Comparison of ENCODE assay signal across 8 mouse cellular contexts in genomic region chr2:20969201-20970200, GRCm38 (mm10). TPM values are rescaled to one million over a fixed set of nuclear protein-coding genes. Genes with fewer than 3 reads are reported as not detected.
DNase-seq lines count a peak whose midpoint lies in the region; ATAC-seq and TF ChIP-seq lines count a peak whose summit lies in the region.

No protein-coding gene starts in this region.

- H3K4me2 ChIP-seq in heart, embryonic 11.5 days, result peak overlapping the region; percentile 84
- H3K4me2 ChIP-seq in kidney, embryonic 16.5 days (replicated peaks; ENCODE audit: low read depth, low read length), result peak overlapping the region; percentile 91
- H3K4me2 ChIP-seq in myocyte (ENCODE audit: low read depth), result peak overlapping the region; percentile 83

- peak overlapping the region; percentile 99 for H3K27ac ChIP-seq in heart, embryonic 11.5 days (ENCODE audit: low read depth, low read length)
- peak overlapping the region; percentile 94 for H3K27ac ChIP-seq in kidney, embryonic 16.5 days (ENCODE audit: low read length)
- peak overlapping the region; percentile 84 for H3K27ac ChIP-seq in liver, adult 2 months (replicated peaks; ENCODE audit: insufficient read depth, low read depth, low read length)

- H3K27me3 ChIP-seq in C2C12 (ENCODE audit: control insufficient read depth, insufficient read depth, insufficient read length), result no peaks in the 10 kb centered on the region
- no peaks in the 10 kb centered on the region for H3K27me3 ChIP-seq in erythroblast, embryonic 14.5 days (ENCODE audit: control insufficient read depth)
- H3K27me3 ChIP-seq in heart, embryonic 11.5 days (ENCODE audit: control insufficient read depth, insufficient read depth, low read length), result no peaks in the 10 kb centered on the region
- H3K27me3 ChIP-seq in kidney, embryonic 16.5 days (ENCODE audit: insufficient read depth, low read length), result no peaks in the 10 kb centered on the region
- H3K27me3 ChIP-seq in liver, adult 2 months (ENCODE audit: control insufficient read depth, insufficient read depth, low read length), result no peaks in the 10 kb centered on the region
- no peaks in the 10 kb centered on the region for H3K27me3 ChIP-seq in myocyte (ENCODE audit: control insufficient read depth, insufficient read depth, insufficient read length)
- no peaks in the 10 kb centered on the region for H3K27me3 ChIP-seq in splenic B cell, adult 2 months (ENCODE audit: control insufficient read depth, insufficient read depth, low read length, poor library complexity, severe bottlenecking)

- H3K9ac ChIP-seq in heart, embryonic 11.5 days (ENCODE audit: low read depth, low read length), result peak overlapping the region; percentile 98
- peak overlapping the region; percentile 97 for H3K9ac ChIP-seq in kidney, embryonic 16.5 days (replicated peaks; ENCODE audit: low read length)
- H3K9ac ChIP-seq in liver, adult 2 months (ENCODE audit: low read depth, low read length), result peak overlapping the region; percentile 98

- H3K36me3 ChIP-seq in C2C12 (ENCODE audit: control insufficient read depth, insufficient read depth) (peaks cover 9% of the 10 kb centered on the region), myocyte (ENCODE audit: control insufficient read depth, insufficient read depth) (no peaks in the 10 kb centered on the region)
- peaks cover 22% of the 10 kb centered on the region for H3K36me3 ChIP-seq in erythroblast, embryonic 14.5 days (ENCODE audit: control insufficient read depth)
- H3K36me3 ChIP-seq in heart, embryonic 11.5 days (ENCODE audit: control insufficient read depth, insufficient read depth, low read length), result no peaks in the 10 kb centered on the region
- no peaks in the 10 kb centered on the region for H3K36me3 ChIP-seq in kidney, embryonic 16.5 days (ENCODE audit: insufficient read depth, low read length)
- H3K36me3 ChIP-seq in liver, adult 2 months (ENCODE audit: control insufficient read depth, insufficient read depth, low read length), result no peaks in the 10 kb centered on the region
- no peaks in the 10 kb centered on the region for H3K36me3 ChIP-seq in splenic B cell, adult 2 months (ENCODE audit: control insufficient read depth, insufficient read depth, low read length, poor library complexity, severe bottlenecking)

- peak; percentile 99 for DNase-seq in brain, embryonic 14.5 days (ENCODE audit: low read depth)
- peak; percentile 89 for DNase-seq in liver, adult 2 months (ENCODE audit: extremely low read depth, low read depth, low spot score)
- peak; percentile 92 for DNase-seq in splenic B cell, adult 2 months (ENCODE audit: low read depth, low spot score)

- H3K79me2 ChIP-seq in C2C12 (ENCODE audit: control insufficient read depth, insufficient read depth) (peaks cover 40% of the 10 kb centered on the region), myocyte (ENCODE audit: control insufficient read depth, insufficient read depth) (peaks cover 34% of the 10 kb centered on the region)
- peaks cover under 1% of the 10 kb centered on the region; the same call in 1 of the 2 replicates for H3K79me2 ChIP-seq in liver, adult 2 months (ENCODE audit: control insufficient read depth, insufficient read depth, low read length)

- H3K4me3 ChIP-seq in C2C12 (ENCODE audit: insufficient read depth, poor library complexity, severe bottlenecking) (peak overlapping the region; percentile 69), myocyte (peak overlapping the region; percentile 49)
- H3K4me3 ChIP-seq in erythroblast, embryonic 14.5 days (replicated peaks), result peak overlapping the region; percentile 95
- peak overlapping the region; percentile 90 for H3K4me3 ChIP-seq in heart, embryonic 11.5 days (ENCODE audit: low read depth, low read length)
- peak overlapping the region; percentile 87 for H3K4me3 ChIP-seq in kidney, embryonic 16.5 days (ENCODE audit: low read length)
- H3K4me3 ChIP-seq in liver, adult 2 months (ENCODE audit: insufficient read depth, low read depth, low read length), result peak overlapping the region; percentile 84

- H3K9me3 ChIP-seq in erythroblast, embryonic 14.5 days (ENCODE audit: control insufficient read depth, low read length), result no peaks in the 10 kb centered on the region
- no peaks in the 10 kb centered on the region for H3K9me3 ChIP-seq in heart, embryonic 11.5 days (replicated peaks; ENCODE audit: control insufficient read depth, low read length)
- no peaks in the 10 kb centered on the region for H3K9me3 ChIP-seq in kidney, embryonic 16.5 days (ENCODE audit: low read length)

- ATAC-seq in heart, embryonic 11.5 days (replicated peaks; ENCODE audit: insufficient number of reproducible peaks, low FRiP score, low TSS enrichment), result peak; percentile 92
- ATAC-seq in kidney, embryonic 16.5 days (ENCODE audit: low FRiP score, low TSS enrichment), result peak; percentile 97

- TF ChIP-seq CTCF in C2C12 (IDR thresholded peaks at IDR 0.05; ENCODE audit: control insufficient read depth, insufficient read depth, insufficient read length), result no peak
- TF ChIP-seq CTCF in brain, embryonic 14.5 days (IDR thresholded peaks at IDR 0.05; ENCODE audit: borderline replicate concordance, extremely low read depth, insufficient read depth, insufficient read length), result no peak
- TF ChIP-seq CTCF in liver, adult 2 months (IDR thresholded peaks at IDR 0.05; ENCODE audit: low read depth, low read length), result no peak

- TF ChIP-seq POLR2A in brain, embryonic 14.5 days (IDR thresholded peaks at IDR 0.05; ENCODE audit: borderline replicate concordance, extremely low read depth, insufficient read depth, insufficient read length, poor library complexity, severe bottlenecking), result peak; percentile 92
- TF ChIP-seq POLR2A in liver, adult 2 months (IDR thresholded peaks at IDR 0.05; ENCODE audit: extremely low read depth, insufficient read depth, low read length), result peak; percentile 81
- TF ChIP-seq POLR2A in myocyte (IDR thresholded peaks at IDR 0.05; ENCODE audit: insufficient read length, low read depth), result peak; percentile 71

- peaks cover 35% of the 10 kb centered on the region for H3K79me3 ChIP-seq in C2C12 (ENCODE audit: low read depth)

- peaks cover 49% of the 10 kb centered on the region for H3K4me1 ChIP-seq in erythroblast, embryonic 14.5 days (ENCODE audit: control insufficient read depth)
- peaks cover 15% of the 10 kb centered on the region for H3K4me1 ChIP-seq in heart, embryonic 11.5 days (ENCODE audit: control insufficient read depth, insufficient read depth, low read length)
- peaks cover 24% of the 10 kb centered on the region for H3K4me1 ChIP-seq in kidney, embryonic 16.5 days (ENCODE audit: insufficient read depth, low read length)
- peaks cover 11% of the 10 kb centered on the region for H3K4me1 ChIP-seq in liver, adult 2 months (ENCODE audit: control insufficient read depth, insufficient read depth, low read length)

- H3ac ChIP-seq in C2C12 (ENCODE audit: control insufficient read depth, insufficient read length, low read depth), result peak overlapping the region; percentile 96
- peak overlapping the region; percentile 98 for H3ac ChIP-seq in myocyte (ENCODE audit: control insufficient read depth, insufficient read length)

- WGBS in heart, embryonic 11.5 days (ENCODE audit: insufficient replicate concordance), result under 1% methylated on average over 49 of the region's 49 CpGs
- under 1% methylated on average over 49 of the region's 49 CpGs for WGBS in kidney, embryonic 16.5 days
- 2% methylated on average over 49 of the region's 49 CpGs for WGBS in liver, adult 2 months

TF ChIP-seq in C2C12, 6 proteins besides CTCF, POLR2A, EP300 and RAD21:
- TF ChIP-seq CEBPB (IDR thresholded peaks at IDR 0.05; ENCODE audit: low read depth) (no peak), MAX (IDR thresholded peaks at IDR 0.05) (peak; percentile 31), FOSL1 (IDR thresholded peaks at IDR 0.05; ENCODE audit: insufficient read depth, low read length, poor library complexity, severe bottlenecking) (no peak), USF1 (IDR thresholded peaks at IDR 0.05; ENCODE audit: low read depth) (no peak), MYOG (IDR thresholded peaks at IDR 0.05; ENCODE audit: control insufficient read depth, extremely low read depth, insufficient read length) (no peak), MYOD1 (IDR thresholded peaks at IDR 0.05; ENCODE audit: control insufficient read depth, insufficient read length, low read depth) (no peak)

TF ChIP-seq in myocyte, 11 proteins besides CTCF, POLR2A, EP300 and RAD21:
- peak; percentile 83 for TF ChIP-seq POLR2AphosphoS2 (IDR thresholded peaks at IDR 0.05; ENCODE audit: insufficient read length, low read depth)
- peak in 1 of 3 experiments; percentile 47 for TF ChIP-seq MYOG (IDR thresholded peaks at IDR 0.05; ENCODE audit: control insufficient read depth in 1 of 3, insufficient read depth in 1 of 3, insufficient read length in 2 of 3, low read depth in 2 of 3)
- TF ChIP-seq SRF (IDR thresholded peaks at IDR 0.05; ENCODE audit: control insufficient read depth, insufficient read length, low read depth), result peak; percentile 7
- TF ChIP-seq REST (IDR thresholded peaks at IDR 0.05; ENCODE audit: insufficient read depth, insufficient read length), result no peak

RNA-seq across cellular contexts. Expression of gene Arhgap21, which starts 0.8 kb away (rescaled TPM):
- polyA plus RNA-seq in C2C12 (2012; fragmentation: generic; extraction: Trizol) (15.9 TPM), myocyte (2012; fragmentation: generic; extraction: Trizol) (18.0 TPM)
- polyA plus RNA-seq in brain, embryonic 14.5 days (2012; rRNA removed), result 62.6 and 107 TPM in 2 replicates
- polyA plus RNA-seq in erythroblast, embryonic 14.5 days (2012), result 4.9 and 5.1 TPM in 2 replicates
- polyA plus RNA-seq in heart, embryonic 11.5 days (2014; fragmentation: Nextera tagmentation; extraction: Ambion mirVana), result 19.3 and 20.4 TPM in 2 replicates
- 9.2 and 11.2 TPM in 2 replicates for polyA plus RNA-seq in kidney, embryonic 16.5 days (2015; fragmentation: Nextera tagmentation; extraction: Ambion mirVana)
- 19.2 and 25.7 TPM in 2 replicates for total RNA-seq in liver, adult 2 months (2014; rRNA removed)
- 6.0 and 7.2 TPM in 2 replicates for polyA plus RNA-seq in liver, adult 2 months (2012; rRNA removed)

Comparison
In these comparisons a context has a peak if more than half of its experiments do, and no peak if none do; other contexts are left out.
1. Peak in every context shown above with its lines: DNase-seq, ATAC-seq, H3K4me3 ChIP-seq and H3K27ac ChIP-seq.